Mouse (Mus musculus) R1 (cell line): ENCODE measurements around the gene Esf1.

ENCODE experiments used
- DNase-seq: peaks from one replicate; pipeline ENCODE4 v3.0.0-alpha.2; 2018; ENCODE audit warnings: low read depth, low spot score

Gene Esf1

DNA sequence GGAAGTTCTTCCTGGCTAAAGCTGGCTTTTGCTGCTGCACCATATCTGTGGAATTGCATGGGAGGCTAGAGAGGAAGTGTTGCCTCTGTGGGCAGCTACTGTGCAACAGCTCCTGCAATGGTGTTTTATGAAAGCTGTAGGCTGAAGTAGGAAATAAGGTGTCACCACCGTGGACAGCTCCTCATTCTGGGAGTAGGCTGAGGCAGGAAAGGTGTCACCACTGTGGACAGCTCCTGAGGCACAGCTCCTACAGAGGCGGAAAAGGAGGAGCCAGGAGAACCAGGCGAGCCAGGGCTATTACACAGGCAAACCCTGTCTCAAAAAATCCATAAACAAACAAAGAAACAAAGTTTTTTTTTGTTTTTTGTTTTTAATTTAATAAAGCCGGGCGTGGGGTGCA lies 74.3 kb downstream of the Esf1 start:
- DNase-seq = peak; percentile 77

DNA sequence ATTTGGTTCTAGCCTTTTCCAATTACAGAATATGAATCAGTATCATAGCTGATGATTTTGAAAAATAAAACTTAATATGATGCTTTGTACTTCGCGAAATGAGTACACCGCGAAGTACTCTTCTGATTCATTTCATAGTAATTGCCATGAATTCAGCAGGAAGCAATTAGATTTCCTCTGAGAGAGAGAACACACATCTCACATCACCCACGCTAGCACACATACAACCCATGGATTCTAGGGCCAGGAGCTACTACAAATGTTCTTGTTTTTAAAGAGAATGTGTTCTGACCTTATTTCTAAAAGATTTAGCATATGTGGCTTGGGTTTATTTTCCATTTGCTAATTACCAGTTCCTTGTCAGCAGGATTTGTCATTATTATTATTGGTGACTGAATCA lies 76.9 kb downstream of the Esf1 start:
- no peak for DNase-seq

DNA sequence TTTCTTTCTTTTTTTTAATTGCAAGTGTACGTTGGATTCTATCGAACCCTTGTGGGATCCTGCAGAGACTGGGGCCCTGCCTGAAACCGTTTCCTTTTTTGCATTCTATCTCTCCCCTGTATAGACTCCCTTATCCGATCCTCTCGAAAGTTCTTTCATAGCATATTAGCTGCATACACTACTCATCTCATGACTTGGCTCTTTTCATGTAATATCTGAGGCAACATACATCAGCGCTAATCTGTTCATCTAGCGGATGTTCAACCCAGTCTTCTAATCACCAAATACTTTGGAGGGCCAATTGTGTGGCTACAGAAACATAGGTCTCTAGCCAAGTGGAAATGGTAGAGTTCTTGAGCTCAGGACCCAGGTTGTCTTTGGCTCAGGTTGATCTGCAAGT lies 86.1 kb downstream of the Esf1 start:
- no peak for DNase-seq

DNA sequence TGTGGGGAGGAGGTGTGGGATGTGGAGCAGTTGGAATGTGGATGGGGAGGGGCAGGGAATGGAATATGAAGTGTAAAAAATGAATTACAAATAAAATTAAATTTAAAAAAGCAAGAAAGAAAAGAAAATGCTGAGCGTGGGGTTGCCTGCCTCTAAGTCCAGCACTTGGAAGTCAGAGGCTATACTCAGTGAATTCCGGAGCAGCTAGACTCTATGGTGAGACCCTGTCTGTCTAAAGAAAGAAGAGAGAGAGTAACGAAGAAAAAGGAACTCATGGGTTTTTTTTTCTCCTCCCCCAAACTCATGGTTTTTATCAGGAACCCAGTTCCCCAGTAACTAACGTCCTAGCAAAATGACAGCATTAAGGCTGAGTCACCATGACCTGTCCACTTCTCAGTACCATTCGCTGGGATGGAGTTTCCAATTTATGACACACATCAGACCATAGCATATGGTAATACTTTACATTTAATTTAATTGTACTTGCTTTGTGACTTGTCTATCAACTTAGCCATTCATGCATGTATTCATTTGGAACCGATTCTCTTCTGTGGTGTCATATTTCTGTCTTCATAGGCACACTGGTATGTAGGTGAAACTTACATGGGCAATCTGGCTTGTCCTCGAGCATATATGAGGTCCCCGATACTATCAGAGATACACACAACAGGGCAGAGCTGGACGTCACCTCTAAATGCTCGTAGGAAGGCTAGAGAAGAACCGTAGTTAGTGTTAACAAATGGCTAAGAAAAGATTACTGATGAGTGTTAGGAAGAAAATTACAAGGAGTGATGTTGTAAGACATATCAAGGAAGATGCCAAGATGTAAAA lies 89.4 kb downstream of the Esf1 start:
- no peak for DNase-seq

DNA sequence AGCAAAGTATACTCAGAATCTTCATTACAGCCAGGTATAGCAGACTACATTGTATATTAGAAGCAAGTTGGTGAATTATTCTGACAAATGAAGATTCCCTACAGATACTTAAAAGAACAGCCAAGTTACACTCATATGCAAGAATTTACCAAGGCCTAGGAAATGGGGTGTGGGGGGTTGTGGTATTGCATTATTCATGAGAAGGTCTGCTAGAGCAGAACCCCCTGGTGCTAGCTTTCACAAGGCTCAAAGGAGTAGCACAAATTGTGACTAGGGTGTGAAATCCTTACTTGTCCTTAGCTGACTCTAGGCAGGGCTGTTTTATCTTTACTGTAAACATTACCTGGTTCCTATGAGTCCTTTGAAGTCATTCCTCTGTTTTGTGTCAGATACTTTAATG lies 91.1 kb downstream of the Esf1 start:
- peak; percentile 68 for DNase-seq

DNA sequence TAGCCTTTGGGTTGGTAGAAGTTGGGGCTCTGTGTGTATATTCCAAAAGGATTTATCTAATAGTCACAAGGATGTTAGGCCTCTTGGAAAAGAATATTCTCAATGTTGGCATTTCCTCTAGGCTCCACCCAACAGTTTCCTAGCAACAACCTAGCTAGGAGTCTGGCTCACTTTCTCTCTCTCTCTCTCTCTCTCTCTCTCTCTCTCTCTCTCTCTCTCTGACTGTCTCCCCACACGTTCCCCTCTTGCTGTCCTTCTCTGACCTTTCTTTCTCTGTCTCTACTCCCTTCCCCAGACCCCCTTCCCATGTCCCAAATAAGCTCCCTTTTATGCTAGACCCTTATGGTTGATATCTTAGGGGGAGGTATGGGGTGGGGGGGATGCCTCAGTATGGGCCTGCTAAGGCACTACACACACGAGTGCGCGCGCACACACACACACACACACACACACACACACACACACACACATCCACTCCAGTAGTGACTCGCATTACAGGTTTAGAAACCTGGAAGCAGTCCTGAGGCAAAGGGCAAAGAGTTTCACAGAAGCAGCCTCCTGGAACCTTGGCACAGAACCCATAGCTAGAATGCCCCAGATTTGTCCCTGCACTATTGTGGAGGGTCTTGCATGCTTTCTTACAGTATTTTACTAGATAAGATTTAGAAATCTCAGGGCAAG lies 91.6 kb downstream of the Esf1 start:
- peak; percentile 23 for DNase-seq

DNA sequence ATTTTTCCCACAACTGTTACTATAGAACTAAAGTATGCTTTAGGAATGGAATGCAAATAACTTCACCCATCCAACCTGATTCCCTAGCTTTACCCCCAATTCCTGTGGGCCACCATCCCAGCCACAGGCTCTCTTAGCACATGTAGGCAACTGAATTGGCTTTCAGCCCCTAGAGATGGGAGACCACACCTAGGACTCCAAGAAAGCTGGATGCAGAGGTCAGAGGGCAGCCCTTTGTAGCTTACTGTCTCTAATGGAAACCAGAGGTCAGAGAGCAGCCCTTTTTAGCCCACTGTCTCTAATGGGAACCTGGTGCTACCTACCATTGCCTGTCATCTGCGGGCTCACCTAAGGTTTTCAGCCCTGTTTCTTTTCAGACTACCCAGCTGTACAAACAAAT lies 92.9 kb downstream of the Esf1 start:
- DNase-seq = peak; percentile 73

DNA sequence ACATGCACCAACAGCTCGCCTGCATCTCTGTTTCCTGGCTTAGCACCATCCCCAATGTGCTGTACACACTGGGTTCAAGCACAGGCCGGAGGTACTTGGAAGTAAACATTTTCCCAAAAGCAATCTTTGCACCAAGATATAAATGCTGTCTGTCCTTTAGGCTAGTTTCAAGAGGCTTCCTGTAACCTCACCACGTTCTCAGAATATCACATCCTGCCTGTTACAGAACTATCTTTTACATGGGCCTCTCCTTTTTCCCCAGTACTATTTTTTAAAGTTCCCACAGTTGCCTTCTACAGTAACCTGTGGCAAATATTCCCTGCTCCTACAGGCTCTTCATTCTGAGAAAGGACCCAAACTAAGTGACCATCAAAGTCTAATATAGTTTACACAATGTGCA lies 95.2 kb downstream of the Esf1 start:
- no peak for DNase-seq
